Mouse (Mus musculus) hindbrain, embryonic 11.5 days (tissue): ENCODE measurements around the gene Ift22. TPM values are rescaled to one million over a fixed set of nuclear protein-coding genes. Genes with fewer than 3 reads are reported as not detected.
A peak's percentile ranks its signal among the peaks of the same experiment; 100 is the strongest.

Experiments
- ATAC-seq: fragments of 200-750 bp; cut with Nextera tagmentation; 2 replicates; pipeline ENCODE4 v1.8.0; 2017; ENCODE audit warnings: mild to moderate bottlenecking, moderate TSS enrichment, moderate library complexity; ENCODE audit not compliant: low FRiP score
- DNase-seq: peaks from one replicate; pipeline ENCODE4 v3.0.0-alpha.2; 2015; ENCODE audit warnings: low spot score
- H3K27ac ChIP-seq: fragments of 300-500 bp; sonication (generic); 2 replicates; pipeline ENCODE4 v1.5.1; 2014; ENCODE audit warnings: mild to moderate bottlenecking, low read depth, low read length
- H3K27me3 ChIP-seq: fragments of 300-500 bp; sonication (generic); 2 replicates; pipeline ENCODE4 v1.6.1; 2014; ENCODE audit warnings: mild to moderate bottlenecking, low read length, moderate library complexity, mixed read lengths; ENCODE audit not compliant: control insufficient read depth, insufficient read depth
- H3K36me3 ChIP-seq: fragments of 300-500 bp; sonication (generic); 2 replicates; pipeline ENCODE4 v1.6.1; 2014; ENCODE audit warnings: mild to moderate bottlenecking, low read length, moderate library complexity, mixed read lengths; ENCODE audit not compliant: control insufficient read depth, insufficient read depth
- H3K4me1 ChIP-seq: fragments of 300-500 bp; sonication (generic); replicated peaks from 2 replicates; pipeline ENCODE4 v1.6.1; 2014; ENCODE audit warnings: low read length, mixed read lengths; ENCODE audit not compliant: control insufficient read depth, insufficient read depth
- H3K4me2 ChIP-seq: fragments of 300-500 bp; sonication (generic); replicated peaks from 2 replicates; pipeline ENCODE4 v1.6.1; 2014; ENCODE audit warnings: mild to moderate bottlenecking, low read depth, low read length
- H3K4me3 ChIP-seq: fragments of 300-500 bp; sonication (generic); 2 replicates; pipeline ENCODE4 v1.5.1; 2014; ENCODE audit warnings: low read depth, low read length
- H3K9ac ChIP-seq: fragments of 300-500 bp; sonication (generic); 2 replicates; pipeline ENCODE4 v1.6.1; 2014; ENCODE audit warnings: low read depth, low read length
- H3K9me3 ChIP-seq: fragments of 300-500 bp; sonication (generic); 2 replicates; pipeline ENCODE4 v1.6.1; 2016; ENCODE audit warnings: low read length; ENCODE audit not compliant: control insufficient read depth
- WGBS: fragments of 180-500 bp; shearing (Covaris S2); extraction: QIAGEN DNeasy Blood & Tissue Kit; methylation state at CpG from one replicate; pipeline ENCODE4 v1.1.7; 2014; 5-methylcytosine and 5-hydroxymethylcytosine counted together
- polyA plus RNA-seq: library from polyadenylated mRNA; unstranded; fragments of >200 nt; fragmentation: Nextera tagmentation; extraction: Ambion mirVana; gene quantifications from 2 replicates; pipeline ENCODE4 v1.2.1, GENCODE M21; 2014

Ift22 gene
- polyA plus RNA-seq, 1 experiment from 2014 or later: 119 TPM

DNA sequence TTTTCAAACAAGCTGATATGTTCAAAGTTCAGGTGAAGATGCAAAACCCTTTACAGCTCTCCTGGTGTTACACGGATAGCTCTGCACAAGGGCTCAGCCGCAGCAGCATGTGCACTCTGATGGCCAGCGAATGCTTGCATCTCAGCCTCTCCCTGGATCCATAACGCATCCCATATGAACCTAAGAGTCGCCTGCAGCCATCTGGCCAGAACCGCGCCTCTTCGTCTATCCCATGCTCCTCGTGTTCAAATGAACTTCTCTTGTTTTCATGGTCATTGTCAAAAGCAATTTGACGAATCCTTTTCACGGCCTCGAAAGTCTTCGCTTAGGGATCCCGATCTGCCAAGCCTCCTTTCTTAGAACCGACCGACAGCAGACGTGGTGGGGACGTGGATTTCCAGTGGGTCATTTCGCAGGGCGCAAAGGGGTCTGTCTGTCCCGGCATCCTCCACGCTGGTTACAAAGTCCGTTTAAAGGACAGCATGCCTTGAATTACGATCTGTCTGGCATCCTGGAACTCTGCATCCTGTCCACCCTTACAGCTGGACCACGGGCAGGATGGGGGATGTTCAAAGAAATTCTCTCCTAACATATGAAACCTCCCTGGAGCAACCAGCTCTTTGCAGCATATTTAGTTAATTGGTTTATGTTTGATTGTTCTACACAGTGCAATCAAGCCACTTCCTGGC, 13.0 kb upstream of the Ift22 start:
- no peak overlapping the region for H3K27ac ChIP-seq
- DNase-seq (no peak), ATAC-seq (no peak)
- no peaks in the 10 kb centered on the region for H3K27me3 ChIP-seq
- no peaks in the 10 kb centered on the region for H3K9me3 ChIP-seq
- H3K4me2 ChIP-seq: no peak overlapping the region
- H3K4me1 ChIP-seq: no peaks in the 10 kb centered on the region
- no peak overlapping the region for H3K4me3 ChIP-seq
- H3K36me3 ChIP-seq: no peaks in the 10 kb centered on the region
- 66% methylated on average over 25 of the region's 25 CpGs for WGBS
- H3K9ac ChIP-seq: no peak overlapping the region

DNA sequence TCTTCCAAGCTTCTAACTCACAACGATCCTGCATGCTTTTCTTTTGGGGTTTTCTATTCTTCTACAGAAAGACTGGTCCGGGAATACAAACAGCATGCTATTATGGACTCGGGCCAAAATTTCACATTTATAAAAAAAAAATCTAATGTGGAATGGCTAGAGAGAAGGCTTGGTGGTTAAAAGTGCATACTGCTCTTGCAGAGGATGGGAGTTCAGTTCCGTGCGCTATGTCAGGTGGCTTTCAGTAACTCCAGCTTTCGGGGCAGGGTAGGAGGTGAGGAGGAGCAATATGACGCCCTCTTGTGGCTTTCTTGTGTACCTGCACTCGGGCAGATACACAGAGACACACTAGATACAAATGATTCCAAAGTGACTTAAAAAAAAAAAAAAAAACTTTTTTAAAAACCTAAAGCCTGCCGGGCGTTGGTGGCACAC, 12.4 kb upstream of the Ift22 start:
- no peaks in the 10 kb centered on the region for H3K4me1 ChIP-seq
- H3K9me3 ChIP-seq: no peaks in the 10 kb centered on the region
- H3K27ac ChIP-seq: no peak overlapping the region
- DNase-seq (no peak), ATAC-seq (no peak)
- no peak overlapping the region for H3K9ac ChIP-seq
- no peaks in the 10 kb centered on the region for H3K27me3 ChIP-seq
- no peak overlapping the region for H3K4me3 ChIP-seq
- H3K36me3 ChIP-seq: no peaks in the 10 kb centered on the region
- WGBS: 65% methylated on average over 10 of the region's 10 CpGs
- H3K4me2 ChIP-seq: no peak overlapping the region

DNA sequence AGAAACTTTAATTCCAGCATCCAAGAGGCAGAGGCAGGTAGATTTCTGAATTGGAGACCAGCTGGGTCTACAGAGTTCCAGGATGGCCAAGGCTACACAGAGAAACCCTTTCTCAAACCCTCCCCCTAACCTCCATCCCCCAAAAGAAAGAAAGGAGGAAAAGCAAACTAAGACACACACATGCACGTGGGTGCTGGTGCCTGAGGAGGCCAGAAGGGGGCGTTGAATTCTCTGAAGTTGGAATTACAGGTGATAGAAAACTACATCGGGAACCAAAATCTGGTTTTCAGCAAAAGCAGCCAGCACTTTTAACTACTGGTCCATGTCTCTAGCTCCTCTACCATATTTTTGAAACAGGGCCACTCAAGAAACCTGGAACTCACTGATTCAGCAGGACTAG, 3.3 kb upstream of the Ift22 start:
- Histone ChIP-seq H3K4me1 (no peaks in the 10 kb centered on the region), H3K9ac (no peak overlapping the region), H3K27ac (no peak overlapping the region), H3K9me3 (no peaks in the 10 kb centered on the region), H3K4me2 (no peak overlapping the region), H3K36me3 (no peaks in the 10 kb centered on the region), H3K4me3 (no peak overlapping the region), H3K27me3 (no peaks in the 10 kb centered on the region)
- DNase-seq (no peak), ATAC-seq (no peak)
- 60% methylated on average over 3 of the region's 3 CpGs for WGBS

DNA sequence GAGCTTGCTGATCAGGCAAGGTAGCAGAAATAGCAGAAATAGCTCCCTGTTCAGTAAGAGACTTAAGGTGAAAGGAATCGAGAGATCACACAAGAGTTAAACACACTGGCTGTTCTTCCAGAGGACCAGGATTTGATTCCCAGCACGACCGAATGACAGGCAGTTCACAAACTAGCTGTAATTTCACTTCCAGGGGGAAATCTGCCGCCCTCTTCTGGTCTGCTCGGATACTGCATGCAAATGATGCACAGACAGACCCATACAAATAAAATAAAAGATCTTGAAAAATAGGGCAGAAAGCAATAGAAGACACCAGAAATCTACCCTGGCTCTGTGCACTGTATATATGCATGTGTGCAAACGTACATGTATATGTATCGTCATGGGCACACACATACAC, 2.3 kb upstream of the Ift22 start:
- H3K9me3 ChIP-seq: no peaks in the 10 kb centered on the region
- H3K36me3 ChIP-seq: no peaks in the 10 kb centered on the region
- H3K4me3 ChIP-seq: no peak overlapping the region
- 47% methylated on average over 7 of the region's 7 CpGs for WGBS
- DNase-seq (peak; percentile 43), ATAC-seq (no peak)
- H3K27me3 ChIP-seq: no peaks in the 10 kb centered on the region
- no peak overlapping the region for H3K27ac ChIP-seq
- H3K4me1 ChIP-seq: no peaks in the 10 kb centered on the region
- H3K9ac ChIP-seq: no peak overlapping the region
- H3K4me2 ChIP-seq: no peak overlapping the region

DNA sequence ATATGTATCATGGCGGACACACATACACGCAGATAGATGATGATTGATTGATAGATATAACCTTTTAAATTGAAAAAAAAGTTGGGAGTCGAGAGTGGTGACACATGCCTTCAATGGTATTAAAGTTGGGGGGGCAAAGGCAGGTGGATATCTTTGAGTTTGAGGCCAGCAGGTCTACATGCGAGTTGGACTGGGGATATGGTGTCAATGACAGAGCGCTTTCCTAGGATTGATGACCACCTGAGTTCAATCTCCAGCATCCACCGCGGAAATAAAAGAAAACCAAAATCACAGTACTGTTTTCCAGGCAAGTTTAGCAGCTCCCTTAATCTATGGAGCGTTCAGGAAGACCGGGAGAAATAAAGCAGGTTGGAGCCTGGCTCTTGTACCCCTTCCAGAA, 363 bp upstream of the Ift22 start:
- 46% methylated on average over 9 of the region's 9 CpGs for WGBS
- H3K9me3 ChIP-seq: no peaks in the 10 kb centered on the region
- H3K27ac ChIP-seq: no peak overlapping the region
- H3K36me3 ChIP-seq: peaks cover 3% of the 10 kb centered on the region; the same call in 1 of the 2 replicates
- peak overlapping the region; percentile 69 for H3K4me3 ChIP-seq
- H3K4me1 ChIP-seq: no peaks in the 10 kb centered on the region
- no peaks in the 10 kb centered on the region for H3K27me3 ChIP-seq
- H3K4me2 ChIP-seq: peak overlapping the region; percentile 59; the same call in 1 of the 2 replicates
- H3K9ac ChIP-seq: peak overlapping the region; percentile 69; the same call in 1 of the 2 replicates
- ATAC-seq (peak; percentile 47), DNase-seq (no peak)

DNA sequence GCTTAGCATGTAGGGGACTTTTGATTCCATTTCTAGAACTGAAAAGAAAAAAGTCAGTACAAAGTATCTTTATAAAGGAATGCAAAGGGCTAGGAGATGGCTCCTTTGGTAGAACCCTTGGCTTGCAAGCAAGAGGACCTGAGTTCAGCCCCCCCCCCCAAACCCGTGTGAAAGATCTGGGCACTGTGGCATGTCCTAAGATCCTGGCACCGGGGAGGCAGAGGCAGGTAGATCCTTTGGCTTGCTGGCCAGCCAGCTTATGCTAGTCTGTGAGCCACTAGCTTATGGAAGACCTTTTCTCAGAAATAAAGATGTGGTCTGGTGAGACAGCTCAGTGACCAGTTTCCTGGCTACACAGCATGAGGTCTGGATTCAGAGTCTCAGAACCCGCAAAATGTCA, 6.2 kb downstream of the Ift22 start:
- WGBS: 79% methylated on average over 3 of the region's 3 CpGs
- H3K9me3 ChIP-seq: no peaks in the 10 kb centered on the region
- no peak overlapping the region for H3K4me2 ChIP-seq
- peaks cover 5% of the 10 kb centered on the region for H3K36me3 ChIP-seq
- no peak overlapping the region for H3K27ac ChIP-seq
- no peaks in the 10 kb centered on the region for H3K4me1 ChIP-seq
- ATAC-seq: no peak
- H3K9ac ChIP-seq: no peak overlapping the region
- H3K27me3 ChIP-seq: no peaks in the 10 kb centered on the region
- no peak overlapping the region for H3K4me3 ChIP-seq
- no peak for DNase-seq

DNA sequence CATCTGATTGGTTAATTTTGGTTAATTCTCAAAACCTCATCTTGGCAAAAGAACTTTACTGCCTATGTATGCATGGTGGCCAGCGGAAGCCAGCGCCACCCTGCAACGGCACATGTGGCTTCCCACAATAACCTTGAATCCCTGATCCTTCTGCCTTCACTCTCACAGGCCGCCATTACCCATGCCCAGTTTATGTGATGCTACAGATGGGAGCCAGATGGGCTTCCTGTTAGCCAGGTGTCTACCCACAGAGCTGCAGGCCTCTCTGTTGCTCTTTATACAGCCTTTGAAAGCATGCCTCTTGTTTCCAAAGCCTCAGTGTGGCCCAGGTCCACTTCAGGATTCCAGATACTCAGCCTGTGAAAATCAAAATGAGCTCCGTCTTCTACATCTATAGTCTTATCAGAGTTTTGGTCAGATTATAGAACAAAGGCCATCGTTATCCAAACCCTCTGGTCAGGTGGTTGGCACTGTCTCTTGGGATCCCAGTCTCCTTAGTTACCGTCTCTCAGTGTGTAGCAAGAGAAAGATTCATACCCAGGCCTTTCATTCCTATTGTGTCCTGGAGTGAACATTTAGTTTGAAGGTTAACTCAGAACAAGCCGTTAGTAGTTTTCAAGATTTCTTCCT, 9.8 kb downstream of the Ift22 start:
- H3K9me3 ChIP-seq: no peaks in the 10 kb centered on the region
- 96% methylated on average over 8 of the region's 8 CpGs for WGBS
- ATAC-seq (no peak), DNase-seq (no peak)
- H3K36me3 ChIP-seq: peaks cover 2% of the 10 kb centered on the region; the same call in 1 of the 2 replicates
- no peak overlapping the region for H3K4me2 ChIP-seq
- no peaks in the 10 kb centered on the region for H3K27me3 ChIP-seq
- no peak overlapping the region for H3K9ac ChIP-seq
- H3K4me1 ChIP-seq: no peaks in the 10 kb centered on the region
- no peak overlapping the region for H3K4me3 ChIP-seq
- no peak overlapping the region for H3K27ac ChIP-seq

DNA sequence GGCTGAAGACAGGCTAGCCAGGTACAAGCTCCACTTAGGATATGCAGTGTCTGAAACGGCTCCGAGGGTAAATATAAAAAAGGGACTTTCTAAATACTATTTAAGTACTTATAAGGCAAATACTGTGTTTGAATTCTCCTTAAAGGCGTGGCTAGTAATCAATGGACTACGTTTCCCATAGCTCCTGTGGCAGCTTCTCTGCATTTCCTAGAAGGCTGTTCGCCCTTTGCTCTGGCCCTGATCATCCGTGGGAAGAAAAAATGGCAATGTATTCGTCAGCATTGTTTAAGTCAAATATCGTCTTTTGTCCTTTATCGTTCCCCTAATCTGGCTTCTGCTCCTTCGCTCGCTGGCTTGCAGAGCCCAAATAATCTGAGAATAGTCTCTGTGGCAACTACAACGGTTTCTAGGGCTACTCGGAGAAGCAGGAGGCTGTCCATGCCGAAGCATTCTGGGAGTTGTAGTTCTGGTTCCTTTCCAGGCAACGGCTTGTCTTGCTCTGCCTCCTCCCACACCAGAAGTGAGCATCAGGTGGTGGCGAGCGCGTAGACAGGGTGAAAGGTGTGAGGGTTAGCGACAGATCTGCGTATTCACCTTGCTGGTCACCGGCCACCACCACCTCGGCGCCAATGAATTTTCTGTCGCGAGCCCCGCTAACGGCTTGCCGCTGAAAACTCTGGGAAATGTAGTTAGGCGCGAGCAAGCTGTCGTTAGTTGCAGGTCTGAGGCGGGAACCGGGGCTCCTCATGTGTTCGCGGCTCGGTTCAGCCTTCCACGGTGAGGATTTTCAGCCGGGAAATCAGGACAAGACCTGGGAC, 10.9 kb downstream of the Ift22 start:
- Histone ChIP-seq H3K36me3 (no peaks in the 10 kb centered on the region), H3K4me2 (peak overlapping the region; percentile 72), H3K27ac (0 out of 2 replicates have a peak overlapping the region, but pooled peaks have one; percentile 14), H3K9ac (peak overlapping the region; percentile 56), H3K4me1 (no peaks in the 10 kb centered on the region), H3K4me3 (peak overlapping the region; percentile 50), H3K27me3 (no peaks in the 10 kb centered on the region), H3K9me3 (no peaks in the 10 kb centered on the region)
- DNase-seq: peak; percentile 87
- WGBS: 4% methylated on average over 38 of the region's 38 CpGs
- peak; percentile 89 for ATAC-seq
